Mouse (Mus musculus) cerebellum, adult 18-20 months (tissue): Measurements from ENCODE around the gene Tubb2b.

Source experiments
- DNase-seq, 2 experiments: peaks; one replicate each; pipeline ENCODE4 v3.0.0; 2021

Tubb2b gene

GRCm38 (mm10) chr13:34130226-34130731 lies at the start of gene Tubb2b:
Gene Tubb2b, minus strand, starts transcription at chr13:34130466.
- no peak for DNase-seq

- no peak for DNase-seq
These were observed 43.8 kb upstream of the Tubb2b start for GRCm38 (mm10) chr13:34174025-34174424.

DNA sequence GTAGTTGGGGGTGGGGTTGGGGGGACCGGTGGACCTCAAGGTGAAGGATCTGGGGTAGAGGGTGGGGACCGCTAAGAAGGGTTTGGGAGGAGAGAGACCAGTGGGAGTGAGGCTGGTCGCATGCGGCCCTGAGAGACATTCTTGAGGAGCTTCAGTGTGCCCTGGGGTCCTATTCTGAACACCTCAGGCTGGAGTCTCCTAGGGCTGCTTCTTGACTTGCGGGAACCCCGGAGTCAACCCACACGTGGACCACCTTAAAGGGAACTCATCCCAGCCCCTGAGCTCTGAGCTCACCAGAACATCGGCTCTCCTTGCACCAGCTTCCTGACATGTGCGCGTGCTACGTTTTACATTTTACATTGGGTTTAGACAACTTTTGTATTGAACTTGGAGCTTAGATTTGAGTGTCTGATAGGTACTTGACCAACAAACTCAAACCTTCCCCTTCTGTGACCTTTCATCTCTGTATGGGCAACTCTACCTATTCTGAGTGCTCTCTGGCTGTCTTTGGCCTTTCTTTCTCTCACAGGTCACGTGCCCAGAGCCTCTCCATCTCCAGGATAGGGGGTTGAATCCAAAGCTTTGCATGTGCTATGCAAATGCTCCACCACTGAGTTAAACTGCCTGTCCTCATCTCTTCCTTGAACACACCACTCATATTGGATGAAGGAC lies 33.2 kb upstream of the Tubb2b start:
- no peak for DNase-seq

DNA sequence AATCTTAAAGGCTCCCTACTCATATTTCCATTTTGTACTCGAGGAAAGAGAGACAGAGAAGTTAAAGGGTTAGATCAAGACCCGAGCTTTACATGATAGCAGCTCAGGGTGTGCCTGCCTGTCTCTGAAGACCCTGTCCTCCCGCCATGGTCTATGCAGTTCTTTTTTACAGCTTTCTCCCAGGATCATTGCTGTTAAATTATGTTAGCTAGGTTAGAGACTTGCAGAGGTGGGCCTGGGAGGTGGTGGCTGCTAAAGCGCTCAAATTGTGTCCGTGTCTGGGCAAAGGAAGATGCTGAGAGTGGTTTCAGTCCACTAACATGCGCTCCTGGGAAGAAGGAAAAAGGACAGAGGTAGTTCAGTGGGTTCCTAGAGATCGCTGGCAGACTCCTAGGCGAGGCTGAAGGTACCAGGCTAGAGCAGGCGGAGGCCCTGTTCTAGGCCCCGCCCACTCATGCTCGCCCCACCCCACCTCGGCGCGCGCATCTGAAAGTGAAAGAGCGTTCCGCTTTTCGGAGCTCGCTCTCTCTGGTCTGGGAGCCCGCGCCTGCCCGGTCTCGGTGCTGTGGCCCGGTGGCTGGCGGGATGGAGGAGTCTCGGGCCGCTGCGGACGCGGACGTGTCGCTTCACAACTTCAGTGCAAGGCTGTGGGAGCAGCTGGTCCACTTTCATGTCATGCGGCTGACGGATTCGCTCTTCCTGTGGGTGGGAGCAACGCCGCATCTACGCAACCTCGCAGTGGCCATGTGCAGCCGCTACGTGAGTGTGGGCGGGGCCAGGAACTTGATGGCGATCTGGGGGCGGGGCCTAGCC lies 32.4 kb upstream of the Tubb2b start, which contains the start of gene Psmg4:
Gene Psmg4 (plus strand): TSS at position 474 of the 813 bp plus-strand sequence.
- DNase-seq, result peak; percentile 91 to 92

DNA sequence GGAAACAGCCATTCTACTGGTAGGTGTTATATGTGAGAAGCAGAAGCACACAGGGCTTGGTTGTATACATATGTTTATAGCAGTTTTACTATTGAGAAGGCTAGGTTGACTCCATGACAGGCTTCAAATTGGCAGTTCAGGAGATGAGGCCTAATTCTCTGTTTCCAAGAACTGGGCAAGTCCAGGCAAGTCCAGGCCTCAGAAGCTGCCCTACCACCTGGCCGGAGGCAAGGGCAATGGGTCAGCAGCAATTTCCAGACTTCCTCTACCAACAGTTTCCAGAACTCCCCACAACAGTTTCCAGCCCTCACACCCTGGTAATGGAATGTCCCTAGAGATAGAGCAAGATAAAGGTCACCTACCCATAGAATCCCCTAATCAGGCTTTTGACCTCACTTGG lies 29.7 kb upstream of the Tubb2b start:
- no peak for DNase-seq

DNA sequence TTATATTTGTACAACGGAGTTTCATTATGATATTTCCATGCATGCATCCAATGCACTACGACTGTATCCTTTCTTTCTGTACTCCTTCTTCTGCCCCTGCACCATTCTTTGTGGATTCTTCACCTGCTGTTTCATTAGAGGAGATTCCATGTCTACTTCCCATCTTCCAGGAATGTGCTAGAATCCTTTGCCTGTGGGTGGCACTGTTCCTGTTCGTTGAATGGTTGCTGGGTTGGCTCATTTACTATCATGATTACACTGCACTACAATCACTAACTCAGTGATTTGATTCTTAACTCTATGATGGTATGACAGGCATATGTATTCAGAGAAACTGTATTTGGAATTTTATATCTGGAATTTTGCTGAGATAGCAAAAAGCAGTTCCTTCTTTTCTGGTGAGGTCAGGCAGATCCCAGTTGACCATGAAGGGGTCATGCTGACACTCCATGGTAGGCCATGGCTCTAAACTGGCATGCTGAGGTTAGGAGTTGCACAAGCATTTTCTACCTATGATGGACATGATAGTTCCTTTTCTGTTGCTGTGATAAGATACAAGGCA lies 27.4 kb upstream of the Tubb2b start:
- DNase-seq, result no peak

- peak; percentile 84 to 86 for DNase-seq
These were observed 26.5 kb upstream of the Tubb2b start for GRCm38 (mm10) chr13:34156840-34157185.

DNA sequence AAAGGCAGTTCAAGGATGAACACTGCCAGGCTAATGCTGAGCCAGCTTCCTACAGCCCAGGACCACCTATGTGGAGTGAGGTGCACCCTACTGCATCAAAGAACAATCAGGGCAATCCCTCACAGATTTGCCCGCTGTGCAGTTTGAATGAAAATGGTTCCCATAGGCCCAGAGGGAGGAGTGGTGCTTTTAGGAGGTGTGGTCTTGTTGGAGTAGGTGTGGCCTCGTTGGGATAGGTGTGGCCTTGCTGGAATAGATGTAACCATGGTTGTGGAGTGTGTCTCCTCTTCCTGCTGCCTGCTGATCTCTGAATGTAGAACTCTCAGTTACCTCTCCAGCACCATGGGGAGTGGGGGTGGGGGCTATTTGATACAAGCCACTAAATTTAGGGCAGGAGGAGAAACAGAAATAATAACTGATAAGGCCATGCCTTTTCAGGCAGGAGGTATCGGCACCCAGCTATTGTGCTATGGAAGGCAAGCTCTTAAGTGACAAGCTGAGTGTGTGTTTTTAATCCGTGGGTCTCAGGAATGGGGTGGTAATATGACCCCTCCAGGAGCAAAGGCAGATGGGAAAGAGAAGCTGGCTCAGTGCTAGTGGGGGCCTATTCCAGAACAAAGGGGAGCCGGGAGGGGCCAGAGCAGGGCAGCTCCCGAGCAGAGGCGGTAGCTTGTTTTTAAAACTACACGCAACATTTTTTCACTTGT lies 26.0 kb upstream of the Tubb2b start:
- no peak for DNase-seq

DNA sequence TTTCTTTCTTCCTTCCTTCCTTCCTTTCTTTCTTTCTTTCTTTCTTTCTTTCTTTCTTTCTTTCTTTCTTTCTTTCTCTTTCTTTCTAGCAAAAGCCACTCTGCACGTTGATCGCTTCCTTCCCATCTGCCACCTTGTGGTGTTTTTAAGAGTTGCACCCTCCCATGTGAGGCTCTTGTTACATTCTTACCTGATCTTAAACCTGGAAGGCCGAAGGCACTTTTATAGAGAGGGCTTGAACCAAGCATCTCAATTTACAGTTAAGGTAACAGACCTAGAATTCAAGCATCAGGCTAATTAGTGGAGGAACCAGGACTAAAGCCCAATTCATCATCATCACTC lies 24.6 kb upstream of the Tubb2b start:
- DNase-seq, result peak; percentile 76 to 77

- peak; percentile 60 to 72 for DNase-seq
These were observed 24.1 kb upstream of the Tubb2b start for GRCm38 (mm10) chr13:34154217-34154930.

DNA sequence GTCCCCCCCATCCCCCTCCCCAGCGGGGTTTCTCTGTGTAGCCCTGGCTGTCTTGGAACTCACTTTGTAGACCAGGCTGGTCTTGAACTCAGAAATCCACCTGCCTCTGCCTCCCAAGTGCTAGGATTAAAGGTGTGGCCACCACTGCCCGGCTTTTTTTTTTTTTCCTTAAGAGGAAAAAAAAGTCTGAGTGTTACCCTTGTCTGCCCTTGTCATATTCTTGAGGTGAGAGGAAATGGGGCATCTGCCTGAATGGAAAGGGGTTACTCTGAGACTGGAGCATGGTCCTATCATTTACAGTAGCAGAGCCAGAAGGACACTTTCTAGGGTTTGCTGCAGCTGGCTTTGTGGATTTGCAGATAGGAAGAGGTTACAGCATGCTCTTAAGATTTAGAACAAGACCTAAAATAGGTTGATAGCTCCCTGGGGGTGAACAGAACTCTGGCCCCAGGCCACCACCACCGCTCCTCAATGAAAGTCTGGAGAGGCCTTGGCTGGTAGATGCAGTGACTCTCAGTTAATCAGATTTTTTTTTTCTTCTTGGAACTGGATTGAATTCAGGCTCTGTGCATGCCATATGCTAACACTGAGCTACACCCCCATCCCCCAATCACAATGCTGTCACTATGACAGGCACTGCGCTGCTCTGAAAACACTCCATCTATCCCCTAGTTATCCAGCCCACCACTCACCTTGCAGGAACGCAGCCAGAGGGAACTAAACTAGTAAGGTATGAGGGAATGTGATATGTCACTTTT lies 23.2 kb upstream of the Tubb2b start:
- peak; percentile 50 to 52 for DNase-seq

GRCm38 (mm10) chr13:34152695-34153094 lies 22.4 kb upstream of the Tubb2b start:
- no peak for DNase-seq

- no peak for DNase-seq
These were observed 21.2 kb upstream of the Tubb2b start for GRCm38 (mm10) chr13:34151425-34151824.

DNA sequence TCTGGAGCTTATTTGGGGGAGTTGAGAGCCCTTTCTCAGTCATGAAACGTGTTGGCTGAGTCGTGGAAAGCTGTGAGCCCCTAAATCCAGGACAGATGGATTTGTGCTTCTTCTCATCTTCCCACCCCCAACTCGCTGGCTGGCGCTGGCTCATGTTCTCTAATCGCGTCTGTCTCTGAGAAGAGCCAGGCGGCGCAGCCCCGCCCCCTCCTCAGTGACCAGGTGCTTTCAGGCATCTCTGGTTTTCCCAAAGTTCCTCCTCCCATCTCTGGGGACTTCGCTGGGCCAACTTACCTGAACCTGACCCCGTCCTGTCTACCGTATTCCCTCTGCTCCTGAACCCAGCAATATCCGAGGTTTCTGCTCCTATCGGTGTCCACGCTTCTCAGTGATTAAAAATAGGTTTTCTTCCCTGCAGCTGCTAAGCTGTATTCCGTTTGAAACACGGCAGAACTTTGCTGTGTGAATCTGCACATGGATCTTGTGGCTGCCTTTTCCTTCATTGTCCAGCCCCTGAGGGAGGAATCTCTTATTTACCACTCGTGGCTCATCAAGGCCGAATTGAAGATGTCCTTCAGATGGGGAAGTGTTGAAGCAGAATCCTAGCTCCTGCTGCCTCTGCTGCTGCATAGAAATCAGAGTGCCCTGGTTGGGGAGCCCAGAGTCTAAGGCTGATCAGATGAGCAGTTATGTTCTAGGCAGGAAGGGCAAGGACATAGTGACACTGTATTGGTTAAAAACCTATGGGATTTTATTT lies 20.2 kb upstream of the Tubb2b start:
- no peak for DNase-seq

DNA sequence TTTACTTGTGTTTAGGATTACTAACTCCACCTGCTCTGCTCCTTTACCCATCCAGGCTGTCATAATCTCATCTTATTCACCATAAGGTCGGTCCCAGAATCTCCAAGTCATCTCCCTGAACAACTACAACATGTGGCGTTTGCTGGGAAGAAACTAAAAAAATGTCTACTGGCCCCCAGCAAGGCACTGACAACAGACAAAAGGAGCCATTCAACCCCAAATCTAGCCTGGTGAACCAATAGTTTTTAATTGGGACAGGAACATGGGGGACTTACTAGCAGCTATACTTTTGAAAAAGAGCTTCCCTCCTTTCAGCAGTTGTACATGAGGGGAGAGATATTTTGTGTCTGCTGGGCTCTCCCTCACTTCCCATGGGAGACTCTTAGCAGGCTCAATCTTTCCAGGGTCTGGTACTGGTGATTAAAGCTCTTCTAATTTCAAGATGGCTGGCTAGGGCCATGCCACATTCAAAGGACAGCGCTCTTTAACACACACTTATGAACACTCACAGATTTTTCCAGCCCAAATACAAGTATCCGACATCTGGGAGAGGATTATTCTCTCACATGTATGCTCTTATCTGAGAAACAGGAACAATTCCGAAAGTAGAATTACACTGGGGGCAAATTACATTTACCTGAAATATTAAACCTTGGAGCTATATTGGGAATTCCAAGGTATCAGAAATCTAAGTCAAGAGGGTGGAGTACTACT lies 19.4 kb upstream of the Tubb2b start:
- DNase-seq, result no peak

- peak; percentile 62 to 65 for DNase-seq
These were observed 18.6 kb upstream of the Tubb2b start for GRCm38 (mm10) chr13:34148767-34149392.

GRCm38 (mm10) chr13:34148181-34148580 lies 17.9 kb upstream of the Tubb2b start:
- DNase-seq, result no peak

- DNase-seq, result no peak
These were observed 16.6 kb upstream of the Tubb2b start for GRCm38 (mm10) chr13:34146916-34147315.

- DNase-seq, result no peak
These were observed 13.1 kb upstream of the Tubb2b start for GRCm38 (mm10) chr13:34143389-34143788.

DNA sequence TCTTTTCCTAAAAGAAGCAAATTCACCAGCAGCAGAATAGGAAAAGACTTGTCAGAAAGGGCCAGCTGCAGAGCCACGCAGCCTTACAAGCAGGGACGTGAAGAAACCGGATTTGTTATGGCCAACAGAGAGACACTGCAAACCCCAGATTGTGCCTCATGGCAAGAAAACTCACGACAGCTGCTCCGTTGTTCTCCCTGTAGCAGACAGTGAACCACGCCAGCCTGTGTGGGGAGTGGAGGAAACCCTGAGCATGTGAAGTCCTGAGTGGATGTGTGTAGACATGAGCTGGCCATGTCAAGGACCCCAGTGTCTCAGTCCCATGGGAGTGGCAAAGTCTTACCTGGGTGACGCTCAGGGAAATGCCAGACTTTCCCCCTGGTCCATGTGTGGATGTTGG lies 6.3 kb upstream of the Tubb2b start:
- peak; percentile 43 to 46 for DNase-seq
